Mouse (Mus musculus) spleen, adult 2 months (tissue): ENCODE results near the gene Slc25a10. TPM values are rescaled to one million over a fixed set of nuclear protein-coding genes. Genes with fewer than 3 reads are reported as not detected.

Experiments
- DNase-seq, 2 experiments: peaks; one replicate each; pipeline versions ENCODE4 v3.0.0 to v3.0.0-alpha.2; 2012 to 2021; ENCODE audit warnings: low spot score in 2 of 2, low read depth in 1 of 2
- H3K27ac ChIP-seq: fragments of 200-500 bp; 2 replicates; pipeline ENCODE4 v1.5.1; 2012; ENCODE audit warnings: low read length, inconsistent platforms; ENCODE audit not compliant: insufficient read depth
- H3K27me3 ChIP-seq: fragments of 200-500 bp; 2 replicates; pipeline ENCODE4 v1.6.1; 2012; ENCODE audit warnings: mild to moderate bottlenecking, moderate library complexity, low read length, inconsistent platforms; ENCODE audit not compliant: control insufficient read depth, insufficient read depth
- H3K36me3 ChIP-seq: fragments of 200-500 bp; 2 replicates; pipeline ENCODE4 v1.6.1; 2012; ENCODE audit warnings: mild to moderate bottlenecking, low read length, inconsistent platforms; ENCODE audit not compliant: control insufficient read depth, insufficient read depth
- H3K4me1 ChIP-seq: fragments of 200-500 bp; 2 replicates; pipeline ENCODE4 v1.6.1; 2011; ENCODE audit warnings: inconsistent platforms; ENCODE audit not compliant: control insufficient read depth, insufficient read depth, insufficient read length
- H3K4me3 ChIP-seq: fragments of 200-500 bp; 2 replicates; pipeline ENCODE4 v1.5.1; 2011; ENCODE audit warnings: mild to moderate bottlenecking, inconsistent platforms; ENCODE audit not compliant: insufficient read depth, insufficient read length; ENCODE audit errors: extremely low read depth
- CTCF ChIP-seq: fragments of 200-500 bp; IDR thresholded peaks from 2 replicates; pipeline ENCODE4 v1.5.1; 2011; ENCODE audit warnings: mild to moderate bottlenecking, inconsistent platforms; ENCODE audit not compliant: insufficient read depth, insufficient read length, insufficient replicate concordance; ENCODE audit errors: extremely low read depth
- POLR2A ChIP-seq: fragments of 200-500 bp; IDR thresholded peaks from 2 replicates; pipeline ENCODE4 v1.6.1; 2011; ENCODE audit warnings: low read depth, low read length, inconsistent platforms
- WGBS: fragments of 180-500 bp; shearing (Covaris S2); methylation state at CpG from one replicate; pipeline ENCODE4 v1.1.7; 2018; 5-methylcytosine and 5-hydroxymethylcytosine counted together
- polyA plus RNA-seq: library from polyadenylated mRNA; depleted of rRNA; stranded (reverse); fragments of >200 nt; gene quantifications from 2 replicates; pipeline ENCODE4 v1.2.3, GENCODE M21; 2012

The Slc25a10 gene
- polyA plus RNA-seq, 1 experiment: 36.5 TPM

- Histone ChIP-seq H3K27ac (no peak within 1 kb of the TSS), H3K4me1 (peaks cover 5% of the 10 kb centered on the region), H3K36me3 (no peaks in the 10 kb centered on the region), H3K27me3 (peaks cover 13% of the 10 kb centered on the region), H3K4me3 (no peak within 1 kb of the TSS)
- TF ChIP-seq POLR2A: no peak
- no peak for TF ChIP-seq CTCF
- WGBS: 14% methylated on average over 62 of the region's 62 CpGs
- no peak for DNase-seq
Measured at GRCm38 (mm10) chr11:120530085-120530964, 38.7 kb downstream of the Slc25a10 start, which contains the start of gene Gcgr. Gcgr (plus strand) TSS chr11:120530699.

- Histone ChIP-seq H3K4me3 (no peak overlapping the region), H3K36me3 (no peaks in the 10 kb centered on the region), H3K27me3 (peaks cover 13% of the 10 kb centered on the region), H3K4me1 (peaks cover 5% of the 10 kb centered on the region), H3K27ac (no peak overlapping the region)
- TF ChIP-seq POLR2A (no peak), CTCF (no peak)
- no peak for DNase-seq
- 35% methylated on average over 9 of the region's 9 CpGs for WGBS
Measured at GRCm38 (mm10) chr11:120531646-120532045, 40.0 kb downstream of the Slc25a10 start.

GRCm38 (mm10) chr11:120534093-120534492 is 42.5 kb downstream of the Slc25a10 start:
- no peak for DNase-seq
- Histone ChIP-seq H3K4me3 (no peak overlapping the region), H3K36me3 (no peaks in the 10 kb centered on the region), H3K27me3 (peaks cover 13% of the 10 kb centered on the region), H3K4me1 (peaks cover 6% of the 10 kb centered on the region), H3K27ac (no peak overlapping the region)
- TF ChIP-seq CTCF (no peak), POLR2A (no peak)
- WGBS: 84% methylated on average over 8 of the region's 8 CpGs

- WGBS: 85% methylated on average over 3 of the region's 3 CpGs
- peaks cover 12% of the 10 kb centered on the region for H3K4me1 ChIP-seq
- no peaks in the 10 kb centered on the region for H3K36me3 ChIP-seq
- TF ChIP-seq POLR2A: no peak
- no peak for TF ChIP-seq CTCF
- H3K4me3 ChIP-seq: no peak overlapping the region
- H3K27me3 ChIP-seq: peaks cover 10% of the 10 kb centered on the region
- H3K27ac ChIP-seq: no peak overlapping the region
- no peak for DNase-seq
Measured at GRCm38 (mm10) chr11:120535145-120535544, 43.5 kb downstream of the Slc25a10 start.

GRCm38 (mm10) chr11:120535804-120536203 is 44.2 kb downstream of the Slc25a10 start:
- no peak for DNase-seq
- Histone ChIP-seq H3K4me1 (peaks cover 8% of the 10 kb centered on the region), H3K36me3 (no peaks in the 10 kb centered on the region), H3K27ac (no peak overlapping the region), H3K27me3 (peaks cover 5% of the 10 kb centered on the region), H3K4me3 (no peak overlapping the region)
- whole genome bisulfite sequencing: 51% methylated on average over 3 of the region's 3 CpGs
- TF ChIP-seq CTCF: no peak
- no peak for TF ChIP-seq POLR2A

GRCm38 (mm10) chr11:120538485-120538884 is 46.8 kb downstream of the Slc25a10 start:
- Histone ChIP-seq H3K27ac (no peak overlapping the region), H3K4me3 (no peak overlapping the region), H3K27me3 (no peaks in the 10 kb centered on the region), H3K36me3 (peaks cover 10% of the 10 kb centered on the region), H3K4me1 (peaks cover 7% of the 10 kb centered on the region)
- TF ChIP-seq CTCF: no peak
- no peak for TF ChIP-seq POLR2A
- no peak for DNase-seq
- WGBS: 80% methylated on average over 3 of the region's 3 CpGs

GRCm38 (mm10) chr11:120538955-120539284 is 47.3 kb downstream of the Slc25a10 start:
- TF ChIP-seq CTCF (no peak), POLR2A (no peak)
- 15% methylated on average over 8 of the region's 8 CpGs for WGBS
- Histone ChIP-seq H3K4me3 (no peak overlapping the region), H3K27ac (no peak overlapping the region), H3K36me3 (peaks cover 13% of the 10 kb centered on the region), H3K4me1 (peaks cover 7% of the 10 kb centered on the region), H3K27me3 (no peaks in the 10 kb centered on the region)
- DNase-seq: no peak
